Mouse (Mus musculus) kidney, postnatal 0 days (tissue): ENCODE results near the gene Krt33a. TPM values are rescaled to one million over a fixed set of nuclear protein-coding genes. Genes with fewer than 3 reads are reported as not detected.
A peak's percentile ranks its signal among the peaks of the same experiment; 100 is the strongest.

Experiments
- ATAC-seq: fragments of 200-750 bp; cut with Nextera tagmentation; replicated peaks from 2 replicates; pipeline ENCODE4 v1.8.0; 2017; ENCODE audit warnings: low read depth, moderate number of reproducible peaks, moderate TSS enrichment, moderate library complexity; ENCODE audit not compliant: low FRiP score
- DNase-seq: peaks from one replicate; pipeline ENCODE4 v3.0.0-alpha.2; 2016; ENCODE audit warnings: low spot score
- H3K27ac ChIP-seq: fragments of 300-500 bp; sonication (generic); 2 replicates; pipeline ENCODE4 v1.5.1; 2014; ENCODE audit warnings: mild to moderate bottlenecking
- H3K27me3 ChIP-seq: fragments of 300-500 bp; sonication (generic); 2 replicates; pipeline ENCODE4 v1.6.1; 2014; ENCODE audit warnings: low read length, mixed read lengths; ENCODE audit not compliant: insufficient read depth
- H3K36me3 ChIP-seq: fragments of 300-500 bp; sonication (generic); 2 replicates; pipeline ENCODE4 v1.6.1; 2014; ENCODE audit warnings: low read length, mixed read lengths; ENCODE audit not compliant: insufficient read depth
- H3K4me1 ChIP-seq: fragments of 300-500 bp; sonication (generic); replicated peaks from 2 replicates; pipeline ENCODE4 v1.6.1; 2014; ENCODE audit warnings: antibody characterized with exemption, low read length, mixed read lengths; ENCODE audit not compliant: insufficient read depth
- H3K4me2 ChIP-seq: fragments of 300-500 bp; sonication (generic); 2 replicates; pipeline ENCODE4 v1.6.1; 2014; ENCODE audit warnings: mild to moderate bottlenecking, low read length, moderate library complexity, mixed read lengths
- H3K4me3 ChIP-seq: fragments of 300-500 bp; sonication (generic); replicated peaks from 2 replicates; pipeline ENCODE4 v1.5.1; 2014; ENCODE audit warnings: low read depth, low read length
- H3K9ac ChIP-seq: fragments of 300-500 bp; sonication (generic); 2 replicates; pipeline ENCODE4 v1.6.1; 2014; ENCODE audit warnings: low read depth, low read length
- H3K9me3 ChIP-seq: fragments of 300-500 bp; sonication (generic); replicated peaks from 2 replicates; pipeline ENCODE4 v1.6.1; 2016; ENCODE audit warnings: low read length, inconsistent platforms, mixed read lengths
- CTCF ChIP-seq: IDR thresholded peaks from 2 replicates; pipeline ENCODE4 v1.5.1; 2016; ENCODE audit warnings: antibody characterized with exemption, low read depth, mild to moderate bottlenecking, moderate library complexity
- WGBS: fragments of 180-500 bp; shearing (Covaris S2); extraction: QIAGEN DNeasy Blood & Tissue Kit; methylation state at CpG from one replicate; pipeline ENCODE4 v1.1.7; 2014; 5-methylcytosine and 5-hydroxymethylcytosine counted together
- polyA plus RNA-seq: library from polyadenylated mRNA; unstranded; fragments of >200 nt; fragmentation: Nextera tagmentation; extraction: Ambion mirVana; gene quantifications from 2 replicates; pipeline ENCODE4 v1.2.1, GENCODE M21; 2015

Gene Krt33a
- polyA plus RNA-seq, 1 experiment from 2014 or later = not detected

GRCm38 (mm10) chr11:100006624-100007023 is 9.4 kb downstream of the Krt33a start:
- DNase-seq = no peak
- H3K36me3 ChIP-seq = no peaks in the 10 kb centered on the region
- H3K4me1 ChIP-seq = no peaks in the 10 kb centered on the region
- H3K4me3 ChIP-seq = no peak overlapping the region
- no peaks in the 10 kb centered on the region for H3K9me3 ChIP-seq
- no peak overlapping the region for H3K9ac ChIP-seq
- H3K27me3 ChIP-seq = no peaks in the 10 kb centered on the region
- no peak overlapping the region for H3K27ac ChIP-seq
- ATAC-seq = no peak
- TF ChIP-seq CTCF = peak; percentile 48; the same call in 1 of the 2 replicates
- WGBS = 63% methylated on average over 3 of the region's 3 CpGs
- H3K4me2 ChIP-seq = no peak overlapping the region

DNA sequence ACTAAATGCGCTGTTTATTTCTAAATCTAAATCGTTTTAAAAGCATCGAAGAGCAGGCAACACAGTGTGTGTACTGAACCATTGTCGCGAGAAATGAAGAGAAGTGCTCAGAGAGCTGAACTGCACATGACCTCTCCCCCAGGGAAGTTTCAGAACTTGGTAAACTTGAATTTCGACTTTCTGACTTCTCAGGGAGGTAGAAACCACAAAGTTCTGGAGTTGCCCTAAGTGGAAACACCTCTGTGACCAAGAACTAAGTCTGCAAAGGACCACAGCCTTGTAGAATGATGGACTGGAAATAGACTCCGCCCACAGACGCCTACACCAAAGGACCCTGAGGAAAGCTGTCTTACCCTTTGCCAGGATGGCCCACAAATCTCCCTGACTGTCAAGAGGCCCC is 10.1 kb downstream of the Krt33a start:
- Histone ChIP-seq H3K27me3 (no peaks in the 10 kb centered on the region), H3K4me3 (no peak overlapping the region), H3K9ac (no peak overlapping the region), H3K4me1 (no peaks in the 10 kb centered on the region), H3K9me3 (no peaks in the 10 kb centered on the region), H3K36me3 (no peaks in the 10 kb centered on the region), H3K27ac (no peak overlapping the region), H3K4me2 (no peak overlapping the region)
- TF ChIP-seq CTCF = no peak
- ATAC-seq (no peak), DNase-seq (peak; percentile 10)
- WGBS = 58% methylated on average over 8 of the region's 8 CpGs

GRCm38 (mm10) chr11:100004846-100005245 is 11.2 kb downstream of the Krt33a start:
- H3K9me3 ChIP-seq = no peaks in the 10 kb centered on the region
- TF ChIP-seq CTCF = peak; percentile 89
- H3K9ac ChIP-seq = no peak overlapping the region
- DNase-seq (peak; percentile 73), ATAC-seq (no peak)
- no peaks in the 10 kb centered on the region for H3K4me1 ChIP-seq
- H3K36me3 ChIP-seq = no peaks in the 10 kb centered on the region
- no peak overlapping the region for H3K4me2 ChIP-seq
- 22% methylated on average over 6 of the region's 6 CpGs for WGBS
- H3K4me3 ChIP-seq = no peak overlapping the region
- no peaks in the 10 kb centered on the region for H3K27me3 ChIP-seq
- no peak overlapping the region for H3K27ac ChIP-seq

DNA sequence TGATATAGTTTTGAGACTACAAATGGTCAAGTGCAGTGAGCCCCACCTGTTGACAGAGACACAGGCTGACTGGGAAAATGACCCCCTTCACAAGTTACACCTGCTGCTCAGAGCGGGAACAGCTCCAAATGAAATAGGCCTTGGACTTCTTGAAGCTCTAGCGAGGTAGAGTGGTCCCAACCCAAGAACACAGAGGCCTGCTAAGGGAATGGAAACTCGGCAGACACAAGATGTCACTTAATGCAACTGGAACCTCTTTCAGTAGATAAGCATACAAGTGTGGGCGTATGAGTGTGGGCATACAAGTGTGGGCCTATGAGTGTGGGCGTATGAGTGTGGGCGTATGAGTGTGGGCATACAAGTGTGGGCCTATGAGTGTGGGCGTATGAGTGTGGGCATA is 16.9 kb downstream of the Krt33a start:
- H3K36me3 ChIP-seq = no peaks in the 10 kb centered on the region
- no peak for ATAC-seq

DNA sequence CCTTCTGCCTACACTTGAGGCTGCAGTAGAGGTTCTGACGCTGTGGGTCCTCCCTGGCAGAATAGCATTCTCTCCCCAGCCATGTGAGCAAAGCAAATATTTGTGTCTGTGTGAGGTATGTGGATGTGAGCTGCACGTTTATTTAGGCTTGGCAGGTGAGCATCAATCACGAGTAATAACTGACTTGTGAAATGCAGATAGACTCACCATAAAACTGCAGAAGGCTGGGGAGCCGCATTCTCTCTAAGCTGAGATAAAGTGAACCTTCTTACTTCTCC is 21.7 kb downstream of the Krt33a start:
- Histone ChIP-seq H3K27me3 (no peaks in the 10 kb centered on the region), H3K36me3 (no peaks in the 10 kb centered on the region), H3K4me3 (no peak overlapping the region), H3K9me3 (no peaks in the 10 kb centered on the region), H3K27ac (no peak overlapping the region), H3K4me1 (0 out of 2 replicates have a peak, but pooled peaks cover 3% of the 10 kb centered on the region), H3K4me2 (no peak overlapping the region), H3K9ac (no peak overlapping the region)
- WGBS = 29% methylated on average over 4 of the region's 4 CpGs
- DNase-seq = no peak
- TF ChIP-seq CTCF = no peak
- ATAC-seq = no peak

More for the DNA sequence above, 16.9 kb downstream of the Krt33a start:
- H3K4me1 ChIP-seq = no peaks in the 10 kb centered on the region
- H3K4me3 ChIP-seq = no peak overlapping the region
- WGBS = 94% methylated on average over 7 of the region's 7 CpGs
- H3K27ac ChIP-seq = no peak overlapping the region
- H3K9ac ChIP-seq = no peak overlapping the region
- TF ChIP-seq CTCF = no peak
- no peaks in the 10 kb centered on the region for H3K9me3 ChIP-seq
- H3K27me3 ChIP-seq = no peaks in the 10 kb centered on the region
- no peak for DNase-seq
- no peak overlapping the region for H3K4me2 ChIP-seq

DNA sequence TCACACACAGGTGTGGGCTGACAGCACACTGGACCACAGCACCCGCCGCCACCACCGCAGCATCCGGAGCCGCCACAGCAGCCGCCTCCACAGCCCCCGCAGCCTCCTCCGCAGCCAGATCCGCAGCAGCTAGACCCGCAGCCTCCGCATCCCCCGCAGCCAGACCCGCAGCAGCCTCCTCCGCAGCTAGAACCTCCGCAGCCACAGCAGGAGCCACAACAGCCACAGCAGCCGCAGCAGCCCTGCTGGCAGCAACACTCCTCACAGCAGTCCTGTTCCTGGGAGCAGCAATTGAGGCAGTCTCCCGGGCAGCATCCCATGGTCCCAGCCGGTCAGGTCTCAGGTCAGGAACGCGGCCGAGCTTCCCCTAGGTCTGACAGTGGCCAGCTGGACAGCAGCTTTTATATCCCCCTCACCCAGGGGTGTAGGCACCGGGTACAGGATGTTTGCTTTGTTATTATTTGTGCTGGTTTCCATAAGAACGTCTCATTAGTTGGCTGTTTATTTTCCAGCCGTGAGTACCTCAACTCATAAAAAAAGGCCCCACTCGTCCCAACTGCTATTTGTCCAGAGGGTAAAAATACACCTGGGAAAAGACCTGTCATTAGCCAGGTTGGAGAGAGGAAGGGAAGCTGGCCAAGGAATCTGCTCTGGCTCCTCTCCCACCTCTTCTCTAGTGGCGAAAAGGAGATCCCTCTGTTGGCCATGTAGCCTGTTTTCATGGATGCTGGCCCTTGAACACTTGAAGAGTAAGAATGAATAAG is 22.2 kb downstream of the Krt33a start, which contains the start of gene Krtap17-1:
Gene Krtap17-1 (minus strand): TSS at position 375 of the 764 bp plus-strand sequence.
- Histone ChIP-seq H3K27me3 (no peaks in the 10 kb centered on the region), H3K9ac (no peak within 1 kb of the TSS), H3K27ac (no peak within 1 kb of the TSS), H3K4me2 (peak within 1 kb of the TSS; percentile 15; the same call in 1 of the 2 replicates), H3K4me3 (no peak within 1 kb of the TSS), H3K4me1 (0 out of 2 replicates have a peak, but pooled peaks cover 3% of the 10 kb centered on the region), H3K36me3 (no peaks in the 10 kb centered on the region), H3K9me3 (no peaks in the 10 kb centered on the region)
- ATAC-seq = no peak
- peak; percentile 9 for DNase-seq
- TF ChIP-seq CTCF = no peak
- 11% methylated on average over 26 of the region's 26 CpGs for WGBS
